Mouse (Mus musculus) forebrain, embryonic 12.5 days (tissue): ENCODE measurements around the gene Rasa3. TPM values are rescaled to one million over a fixed set of nuclear protein-coding genes. Genes with fewer than 3 reads are reported as not detected.
A peak's percentile ranks its signal among the peaks of the same experiment; 100 is the strongest.

ENCODE experiments used
- ATAC-seq: fragments of 200-750 bp; cut with Nextera tagmentation; 2 replicates; pipeline ENCODE4 v1.8.0; 2017; ENCODE audit warnings: moderate TSS enrichment; ENCODE audit not compliant: low FRiP score
- H3K27ac ChIP-seq: fragments of 300-500 bp; sonication (generic); 2 replicates; pipeline ENCODE4 v1.5.1; 2016; ENCODE audit warnings: mild to moderate bottlenecking
- H3K27me3 ChIP-seq: fragments of 300-500 bp; sonication (generic); 2 replicates; pipeline ENCODE4 v1.6.1; 2016; ENCODE audit warnings: mild to moderate bottlenecking
- H3K36me3 ChIP-seq: fragments of 300-500 bp; sonication (generic); replicated peaks from 2 replicates; pipeline ENCODE4 v1.6.1; 2016; ENCODE audit warnings: mild to moderate bottlenecking
- H3K4me1 ChIP-seq: fragments of 300-500 bp; sonication (generic); 2 replicates; pipeline ENCODE4 v1.6.1; 2016
- H3K4me2 ChIP-seq: fragments of 300-500 bp; sonication (generic); 2 replicates; pipeline ENCODE4 v1.6.1; 2016; ENCODE audit warnings: mild to moderate bottlenecking, moderate library complexity
- H3K4me3 ChIP-seq: fragments of 300-500 bp; sonication (generic); replicated peaks from 2 replicates; pipeline ENCODE4 v1.5.1; 2016; ENCODE audit warnings: mild to moderate bottlenecking
- H3K9ac ChIP-seq: fragments of 300-500 bp; sonication (generic); 2 replicates; pipeline ENCODE4 v1.6.1; 2016; ENCODE audit warnings: mild to moderate bottlenecking
- H3K9me3 ChIP-seq: fragments of 300-500 bp; sonication (generic); 2 replicates; pipeline ENCODE4 v1.6.1; 2016
- WGBS: fragments of 180-500 bp; shearing (Covaris S2); methylation state at CpG from one replicate; pipeline ENCODE4 v1.1.7; 2016; 5-methylcytosine and 5-hydroxymethylcytosine counted together
- polyA plus RNA-seq: library from polyadenylated mRNA; unstranded; fragments of >200 nt; fragmentation: Nextera tagmentation; extraction: Ambion mirVana; gene quantifications from 2 replicates; pipeline ENCODE4 v1.2.1, GENCODE M21; 2016

Rasa3 gene
- polyA plus RNA-seq, 1 experiment from 2014 or later: 24.6 TPM

GRCm38 (mm10) chr8:13641206-13641605, 36.2 kb downstream of the Rasa3 start:
- no peak overlapping the region for H3K4me3 ChIP-seq
- H3K9me3 ChIP-seq: no peaks in the 10 kb centered on the region
- H3K27me3 ChIP-seq: no peaks in the 10 kb centered on the region
- H3K27ac ChIP-seq: no peak overlapping the region
- no peak overlapping the region for H3K9ac ChIP-seq
- WGBS: 66% methylated on average over 9 of the region's 9 CpGs
- H3K4me2 ChIP-seq: no peak overlapping the region
- no peaks in the 10 kb centered on the region for H3K36me3 ChIP-seq
- H3K4me1 ChIP-seq: peaks cover 28% of the 10 kb centered on the region
- ATAC-seq: no peak

DNA sequence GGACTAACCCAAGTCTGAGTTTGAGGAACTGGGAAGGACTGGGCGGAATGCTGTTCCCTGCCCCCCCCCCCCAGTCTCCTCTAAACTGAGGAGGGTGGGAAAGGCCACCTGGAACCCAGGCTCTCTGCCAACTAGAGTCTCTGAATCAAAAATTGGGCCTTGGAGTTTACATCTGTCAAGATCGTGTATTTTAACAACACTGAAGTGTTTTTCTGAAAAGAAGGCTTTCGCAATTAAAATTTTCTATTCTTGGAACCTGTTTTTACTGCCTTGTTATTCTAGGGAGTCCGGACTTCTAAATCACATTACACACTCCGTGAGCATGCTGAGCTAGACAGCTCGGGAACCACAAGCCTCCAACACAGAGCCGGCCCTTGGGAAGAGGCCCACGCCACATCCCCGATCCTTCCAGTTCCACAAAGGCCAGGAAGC, 36.9 kb downstream of the Rasa3 start:
- no peaks in the 10 kb centered on the region for H3K9me3 ChIP-seq
- no peak for ATAC-seq
- no peaks in the 10 kb centered on the region for H3K27me3 ChIP-seq
- H3K4me2 ChIP-seq: no peak overlapping the region
- no peaks in the 10 kb centered on the region for H3K36me3 ChIP-seq
- no peak overlapping the region for H3K9ac ChIP-seq
- H3K27ac ChIP-seq: 0 out of 2 replicates have a peak overlapping the region, but pooled peaks have one; percentile 27
- peaks cover 25% of the 10 kb centered on the region for H3K4me1 ChIP-seq
- WGBS: 62% methylated on average over 9 of the region's 9 CpGs
- H3K4me3 ChIP-seq: no peak overlapping the region

DNA sequence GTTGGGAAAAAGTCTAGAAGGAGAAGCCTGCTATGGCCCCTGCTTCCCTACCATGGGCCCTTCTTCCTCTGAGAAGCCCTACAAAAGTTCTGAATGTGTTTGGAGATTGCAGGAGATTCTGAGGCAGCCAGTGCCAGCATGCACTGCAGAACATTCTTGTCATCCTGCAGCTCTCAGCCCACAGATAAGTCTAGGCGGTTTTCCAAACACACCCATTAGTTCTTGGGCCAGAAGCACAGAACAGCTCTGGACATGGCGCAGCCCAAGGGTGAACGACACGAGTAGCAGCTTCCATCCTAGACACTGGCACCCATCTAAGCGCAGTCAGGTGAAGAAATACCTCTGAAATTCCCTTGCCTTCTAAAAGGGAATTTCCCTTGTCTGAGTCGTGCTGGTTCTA, 44.3 kb downstream of the Rasa3 start:
- Histone ChIP-seq H3K4me3 (no peak overlapping the region), H3K9me3 (no peaks in the 10 kb centered on the region), H3K4me2 (no peak overlapping the region), H3K36me3 (0 out of 2 replicates have a peak, but pooled peaks cover 3% of the 10 kb centered on the region), H3K4me1 (peaks cover 6% of the 10 kb centered on the region; the same call in 1 of the 2 replicates), H3K27ac (no peak overlapping the region), H3K9ac (no peak overlapping the region), H3K27me3 (no peaks in the 10 kb centered on the region)
- 95% methylated on average over 6 of the region's 6 CpGs for WGBS
- ATAC-seq: no peak

DNA sequence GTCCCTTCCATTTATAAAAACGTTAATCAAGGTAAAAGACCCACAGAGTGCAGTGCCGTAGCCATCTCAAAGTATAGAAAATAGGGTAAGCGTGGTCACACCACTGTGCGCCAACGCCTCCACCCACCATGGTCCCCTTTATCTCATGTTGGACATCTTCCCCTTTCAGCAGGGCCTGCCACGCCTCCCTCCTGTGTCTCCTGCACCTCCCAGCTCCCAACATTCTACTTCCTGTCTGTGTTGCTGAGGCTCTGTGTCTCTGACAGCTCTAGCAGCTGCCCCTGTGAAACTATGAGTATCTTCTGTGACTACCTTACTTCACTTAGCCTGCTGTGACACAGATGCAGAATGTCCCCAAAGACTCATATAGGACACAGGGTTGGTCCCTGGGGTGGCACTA, 45.1 kb downstream of the Rasa3 start:
- WGBS: 88% methylated on average over 6 of the region's 6 CpGs
- H3K36me3 ChIP-seq: 0 out of 2 replicates have a peak, but pooled peaks cover 3% of the 10 kb centered on the region
- no peak overlapping the region for H3K27ac ChIP-seq
- no peak overlapping the region for H3K4me3 ChIP-seq
- no peaks in the 10 kb centered on the region for H3K27me3 ChIP-seq
- H3K9me3 ChIP-seq: no peaks in the 10 kb centered on the region
- no peak overlapping the region for H3K4me2 ChIP-seq
- ATAC-seq: no peak
- H3K4me1 ChIP-seq: peaks cover 6% of the 10 kb centered on the region; the same call in 1 of the 2 replicates
- no peak overlapping the region for H3K9ac ChIP-seq

DNA sequence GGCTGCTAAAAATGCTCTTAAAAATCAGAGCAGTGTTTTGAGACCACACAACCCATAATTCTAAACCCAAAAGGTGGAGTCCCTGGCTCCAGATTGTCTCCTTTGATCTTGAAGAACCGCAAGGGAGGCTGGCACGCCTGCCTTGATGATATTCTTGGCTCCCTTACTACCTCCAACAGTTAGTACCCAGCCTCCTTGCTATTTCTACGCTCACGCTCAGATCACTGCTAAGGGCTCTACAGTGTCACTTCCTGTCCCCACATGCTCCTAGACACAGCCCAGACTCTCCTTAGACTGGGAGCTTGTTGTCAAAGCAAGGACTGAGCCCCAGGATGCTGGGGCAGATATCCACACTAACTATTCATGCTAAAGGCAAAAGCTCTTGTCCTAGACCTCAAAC, 46.6 kb downstream of the Rasa3 start:
- H3K4me1 ChIP-seq: peaks cover 6% of the 10 kb centered on the region; the same call in 1 of the 2 replicates
- ATAC-seq: no peak
- H3K9ac ChIP-seq: no peak overlapping the region
- H3K9me3 ChIP-seq: no peaks in the 10 kb centered on the region
- no peaks in the 10 kb centered on the region for H3K27me3 ChIP-seq
- no peak overlapping the region for H3K27ac ChIP-seq
- WGBS: 89% methylated on average over 4 of the region's 4 CpGs
- H3K36me3 ChIP-seq: peaks cover 8% of the 10 kb centered on the region; the same call in 1 of the 2 replicates
- H3K4me2 ChIP-seq: no peak overlapping the region
- no peak overlapping the region for H3K4me3 ChIP-seq

DNA sequence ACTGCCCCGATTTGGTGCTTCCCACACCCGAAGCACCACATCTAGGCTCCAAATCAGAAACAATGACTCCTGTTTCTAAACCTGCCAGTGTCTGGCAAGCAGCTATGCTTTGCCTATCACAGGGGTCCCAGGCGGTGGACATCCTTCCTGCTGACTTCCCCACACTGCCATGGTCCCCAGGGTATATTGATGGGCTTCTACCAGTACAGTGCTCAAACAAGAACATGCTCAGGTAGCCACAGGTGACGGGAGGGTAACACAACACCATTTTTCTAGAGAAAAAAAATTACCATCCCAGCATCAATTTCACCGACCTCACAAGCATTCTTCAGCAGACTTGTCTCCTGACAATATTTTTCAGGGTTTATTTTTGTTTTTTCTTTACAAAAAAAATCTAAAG, 47.2 kb downstream of the Rasa3 start:
- no peaks in the 10 kb centered on the region for H3K27me3 ChIP-seq
- 83% methylated on average over 5 of the region's 5 CpGs for WGBS
- peaks cover 8% of the 10 kb centered on the region; the same call in 1 of the 2 replicates for H3K4me1 ChIP-seq
- no peak for ATAC-seq
- H3K4me3 ChIP-seq: no peak overlapping the region
- no peaks in the 10 kb centered on the region for H3K9me3 ChIP-seq
- no peak overlapping the region for H3K4me2 ChIP-seq
- no peak overlapping the region for H3K9ac ChIP-seq
- H3K27ac ChIP-seq: no peak overlapping the region
- H3K36me3 ChIP-seq: peaks cover 8% of the 10 kb centered on the region; the same call in 1 of the 2 replicates

GRCm38 (mm10) chr8:13629351-13630090, 47.9 kb downstream of the Rasa3 start:
- Histone ChIP-seq H3K4me3 (no peak overlapping the region), H3K27me3 (no peaks in the 10 kb centered on the region), H3K27ac (no peak overlapping the region), H3K36me3 (peaks cover 8% of the 10 kb centered on the region; the same call in 1 of the 2 replicates), H3K9me3 (no peaks in the 10 kb centered on the region), H3K9ac (no peak overlapping the region), H3K4me1 (peaks cover 13% of the 10 kb centered on the region), H3K4me2 (no peak overlapping the region)
- ATAC-seq: no peak
- WGBS: 84% methylated on average over 10 of the region's 10 CpGs

DNA sequence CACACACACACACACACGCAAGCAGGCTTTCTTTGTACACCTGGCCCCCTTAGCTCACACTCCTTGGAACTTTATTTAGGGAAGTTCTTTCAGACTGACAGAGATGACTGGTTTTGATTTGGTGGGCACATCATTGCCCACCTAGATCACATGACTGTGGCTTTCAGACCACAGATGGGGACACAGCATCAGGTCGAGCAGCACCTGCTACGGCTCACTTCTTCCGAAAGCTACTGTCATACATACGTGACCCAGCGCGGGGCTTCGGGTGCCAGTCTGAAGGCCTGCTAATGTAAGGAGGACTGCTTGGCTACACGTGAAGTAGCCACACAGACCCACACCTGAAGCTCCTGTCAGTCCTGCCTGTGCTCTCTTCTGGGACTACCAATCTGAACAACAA, 49.3 kb downstream of the Rasa3 start:
- Histone ChIP-seq H3K4me2 (no peak overlapping the region), H3K4me1 (peaks cover 28% of the 10 kb centered on the region), H3K4me3 (no peak overlapping the region), H3K27ac (no peak overlapping the region), H3K27me3 (no peaks in the 10 kb centered on the region), H3K36me3 (peaks cover 8% of the 10 kb centered on the region; the same call in 1 of the 2 replicates), H3K9ac (no peak overlapping the region), H3K9me3 (no peaks in the 10 kb centered on the region)
- ATAC-seq: no peak
- 92% methylated on average over 9 of the region's 9 CpGs for WGBS

DNA sequence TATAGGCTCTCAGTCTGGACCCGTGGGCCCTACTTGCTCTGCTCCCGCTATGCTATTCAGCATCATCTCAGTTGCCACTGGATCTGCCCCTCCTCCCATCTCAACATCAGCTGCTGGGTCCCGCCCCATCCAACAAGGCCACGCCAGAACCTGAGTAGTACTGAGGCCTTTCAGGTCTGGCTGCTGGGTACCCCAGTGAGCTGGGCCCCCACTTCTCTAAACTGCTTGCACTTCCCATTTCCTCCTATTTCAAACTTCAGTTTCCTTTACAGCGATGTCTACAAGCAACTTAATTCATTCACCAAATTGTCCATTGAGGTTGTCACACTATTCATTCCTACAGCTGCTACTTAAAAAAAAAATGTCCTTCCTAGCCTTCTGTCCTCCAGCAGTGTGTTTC, 49.8 kb downstream of the Rasa3 start:
- peaks cover 33% of the 10 kb centered on the region for H3K4me1 ChIP-seq
- H3K27ac ChIP-seq: no peak overlapping the region
- H3K36me3 ChIP-seq: peaks cover 8% of the 10 kb centered on the region; the same call in 1 of the 2 replicates
- H3K9me3 ChIP-seq: no peaks in the 10 kb centered on the region
- 98% methylated on average over 5 of the region's 5 CpGs for WGBS
- ATAC-seq: no peak
- H3K4me2 ChIP-seq: no peak overlapping the region
- H3K27me3 ChIP-seq: no peaks in the 10 kb centered on the region
- H3K9ac ChIP-seq: no peak overlapping the region
- no peak overlapping the region for H3K4me3 ChIP-seq

DNA sequence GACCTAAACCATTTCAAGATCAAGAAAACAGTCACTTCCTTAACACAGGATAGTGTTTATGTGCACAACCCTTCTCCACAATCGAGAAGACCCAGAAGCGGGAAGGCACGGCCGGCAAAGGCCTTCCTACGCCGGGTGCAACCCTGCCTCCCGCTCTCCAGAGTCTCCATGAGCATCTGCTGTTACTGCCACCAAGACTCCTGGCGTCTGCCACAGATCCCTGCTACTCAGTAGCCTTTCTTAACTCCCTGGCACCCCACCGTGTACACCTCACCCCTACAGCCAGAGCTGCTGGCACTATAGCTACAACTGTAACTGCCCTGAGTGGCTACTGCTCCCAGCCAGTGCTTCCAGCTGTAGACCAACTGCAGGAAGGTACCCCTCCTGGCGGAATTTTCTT, 51.3 kb downstream of the Rasa3 start:
- Histone ChIP-seq H3K4me3 (no peak overlapping the region), H3K36me3 (peaks cover 8% of the 10 kb centered on the region; the same call in 1 of the 2 replicates), H3K4me1 (peaks cover 35% of the 10 kb centered on the region), H3K27ac (no peak overlapping the region; the same call in 1 of the 2 replicates), H3K9ac (no peak overlapping the region), H3K27me3 (no peaks in the 10 kb centered on the region), H3K9me3 (no peaks in the 10 kb centered on the region), H3K4me2 (no peak overlapping the region)
- no peak for ATAC-seq
- 83% methylated on average over 10 of the region's 10 CpGs for WGBS

- Histone ChIP-seq H3K27me3 (no peaks in the 10 kb centered on the region), H3K4me3 (no peak overlapping the region), H3K36me3 (peaks cover 5% of the 10 kb centered on the region; the same call in 1 of the 2 replicates), H3K27ac (peak overlapping the region; percentile 3; the same call in 1 of the 2 replicates), H3K9ac (no peak overlapping the region), H3K9me3 (no peaks in the 10 kb centered on the region), H3K4me1 (peaks cover 35% of the 10 kb centered on the region), H3K4me2 (no peak overlapping the region)
- ATAC-seq: no peak
- WGBS: 81% methylated on average over 5 of the region's 5 CpGs
Measured at GRCm38 (mm10) chr8:13625281-13625970, 52.0 kb downstream of the Rasa3 start.

DNA sequence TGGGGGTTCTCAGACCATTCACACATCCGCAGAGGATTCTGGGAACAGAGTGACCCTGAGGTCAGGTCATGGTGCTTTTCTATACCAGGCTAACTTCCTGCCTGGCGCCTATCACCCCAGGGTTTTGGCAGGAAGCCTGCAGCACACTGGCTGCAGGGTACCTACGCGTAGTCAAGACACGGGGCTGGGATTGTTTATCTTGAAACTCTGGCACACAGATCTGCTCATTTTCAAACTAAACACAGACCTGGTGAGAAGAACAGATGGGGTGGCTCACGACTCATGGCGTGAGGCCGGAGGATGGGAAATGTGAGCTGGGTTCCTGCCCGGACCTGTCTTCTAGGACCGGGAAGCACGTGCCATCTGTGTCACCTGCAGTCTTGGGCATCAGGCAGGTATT, 52.5 kb downstream of the Rasa3 start:
- 70% methylated on average over 11 of the region's 11 CpGs for WGBS
- no peak for ATAC-seq
- peak overlapping the region; percentile 73 for H3K27ac ChIP-seq

More for the DNA sequence above, 52.5 kb downstream of the Rasa3 start:
- Histone ChIP-seq H3K4me1 (peaks cover 32% of the 10 kb centered on the region), H3K4me2 (no peak overlapping the region), H3K27me3 (no peaks in the 10 kb centered on the region), H3K36me3 (peaks cover 5% of the 10 kb centered on the region; the same call in 1 of the 2 replicates), H3K9ac (no peak overlapping the region), H3K4me3 (no peak overlapping the region), H3K9me3 (no peaks in the 10 kb centered on the region)
